Mouse (Mus musculus) kidney, postnatal 10 days (tissue): Measurements from ENCODE around the gene Ldhc.
A peak's percentile ranks its signal among the peaks of the same experiment; 100 is the strongest.

Experiments used
- DNase-seq: peaks from one replicate; pipeline ENCODE4 v3.0.0; 2021; ENCODE audit warnings: mixed read lengths

Ldhc gene

DNA sequence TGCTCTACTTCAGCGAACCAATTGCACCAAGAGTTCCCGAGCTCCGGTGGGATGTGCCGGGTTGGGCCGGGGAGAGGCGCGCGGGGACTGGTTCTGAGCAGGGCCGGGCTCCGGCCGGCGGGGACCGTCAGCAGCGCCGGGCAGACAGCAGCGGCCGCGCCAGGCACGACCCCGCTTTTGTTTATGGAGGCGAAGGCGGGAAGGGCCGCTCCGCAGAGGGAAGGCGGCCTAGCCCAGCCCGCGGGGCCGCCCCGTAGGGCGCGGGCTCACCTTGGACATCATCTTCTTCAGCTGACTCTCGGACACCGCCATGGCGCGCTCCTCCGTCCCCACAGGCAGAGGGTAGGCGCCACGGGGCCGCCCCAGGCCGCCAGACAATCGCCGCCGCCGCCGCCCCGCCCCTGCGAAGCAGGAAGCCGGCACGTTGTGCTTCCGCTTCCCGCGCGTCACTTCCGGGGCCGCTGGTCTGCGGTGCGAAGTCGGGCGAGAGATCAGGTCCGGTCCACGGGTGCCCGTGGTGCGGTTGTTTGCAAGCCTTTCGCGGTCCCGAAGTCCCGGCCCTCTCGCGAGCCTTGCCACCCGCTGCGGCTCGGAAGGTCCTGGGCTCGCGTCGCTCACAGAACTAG lies 58.7 kb downstream of the Ldhc start, which contains the start of gene Tsg101:
Gene Tsg101 (minus strand): TSS at position 419 of the 626 bp plus-strand sequence.
- peak; percentile 97 for DNase-seq

DNA sequence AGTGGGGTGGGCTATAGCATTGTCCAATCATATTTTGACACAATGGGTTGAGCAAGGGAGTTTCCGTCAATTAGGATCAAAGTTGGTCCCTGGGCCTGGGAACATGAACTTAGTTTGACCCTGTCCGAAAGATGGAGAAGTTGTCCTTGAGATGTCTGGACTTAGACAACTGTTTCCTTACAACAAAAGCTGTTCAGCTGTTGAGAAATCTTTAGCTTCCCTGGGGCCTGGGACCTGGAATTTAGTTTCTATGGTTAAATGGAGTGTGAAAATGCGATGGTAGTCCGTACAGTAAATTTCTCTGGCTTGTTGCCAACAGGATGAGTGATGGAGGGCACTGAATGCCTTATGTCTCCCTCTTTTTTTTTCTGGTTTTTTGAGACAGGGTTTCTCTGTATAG lies 61.1 kb downstream of the Ldhc start:
- no peak for DNase-seq
